Mouse (Mus musculus): ENCODE measurements around the gene Echs1.

The Echs1 gene

GRCm38 (mm10) chr7:140080503-140081156, 35.6 kb downstream of the Echs1 start:
- in situ Hi-C loops (cut with MboI; ENCODE audit: unreplicated experiment in 2 of 2) = loop anchor here (5.0 to 10.0 kb wide), 3 partner anchors 62 to 754 kb away; partner anchors contain the start of gene Urah (in 1 of the 2)

DNA sequence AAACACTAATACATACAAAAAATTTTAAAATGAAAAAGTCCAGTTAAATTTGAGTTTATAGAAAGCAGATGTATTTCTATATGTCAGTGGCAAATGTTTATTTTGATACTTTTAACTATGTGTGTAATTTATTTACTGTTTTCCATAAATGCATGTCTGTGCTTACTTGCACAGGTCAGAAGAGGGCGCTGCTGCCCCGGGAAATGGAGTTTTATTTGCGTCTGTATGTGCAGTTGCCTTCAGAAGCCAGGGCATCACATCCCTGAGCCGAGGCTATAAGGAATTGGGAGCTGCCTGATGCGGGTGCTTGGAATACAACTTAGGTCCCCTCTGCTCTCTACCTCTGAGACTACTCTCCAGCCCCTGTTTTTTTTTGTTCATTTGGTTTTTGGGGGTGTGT, 37.6 kb downstream of the Echs1 start:
- in situ Hi-C loops (cut with MboI; ENCODE audit: unreplicated experiment in 2 of 2) = loop anchor here in 1 of 2 experiments (10.0 kb wide), 1 partner anchor 826 kb away; the partner anchor contains the start of gene Cox8b

DNA sequence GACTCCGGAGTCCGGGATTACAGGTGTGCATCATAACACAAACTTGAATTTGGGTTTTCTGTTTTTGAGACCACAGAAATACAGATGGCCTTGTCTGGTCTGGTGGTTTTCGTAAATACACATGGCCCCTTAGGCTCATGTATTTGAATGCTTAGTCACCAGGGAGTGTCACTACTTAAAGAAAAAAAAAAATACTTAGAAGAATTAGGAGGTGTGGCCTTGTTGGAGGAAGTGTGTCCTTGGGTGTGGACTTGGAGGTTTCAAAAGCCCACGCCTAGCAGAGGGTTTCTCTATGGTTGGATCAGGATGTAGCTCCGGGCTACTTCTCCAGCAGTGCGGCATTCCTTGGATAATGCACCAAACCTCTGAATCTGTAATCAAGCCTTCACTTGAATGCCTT, 38.6 kb downstream of the Echs1 start:
- in situ Hi-C loops (cut with MboI; ENCODE audit: unreplicated experiment in 2 of 2) = loop anchor here in 1 of 2 experiments (10.0 kb wide), 1 partner anchor 827 kb away; the partner anchor contains the start of gene Cox8b

DNA sequence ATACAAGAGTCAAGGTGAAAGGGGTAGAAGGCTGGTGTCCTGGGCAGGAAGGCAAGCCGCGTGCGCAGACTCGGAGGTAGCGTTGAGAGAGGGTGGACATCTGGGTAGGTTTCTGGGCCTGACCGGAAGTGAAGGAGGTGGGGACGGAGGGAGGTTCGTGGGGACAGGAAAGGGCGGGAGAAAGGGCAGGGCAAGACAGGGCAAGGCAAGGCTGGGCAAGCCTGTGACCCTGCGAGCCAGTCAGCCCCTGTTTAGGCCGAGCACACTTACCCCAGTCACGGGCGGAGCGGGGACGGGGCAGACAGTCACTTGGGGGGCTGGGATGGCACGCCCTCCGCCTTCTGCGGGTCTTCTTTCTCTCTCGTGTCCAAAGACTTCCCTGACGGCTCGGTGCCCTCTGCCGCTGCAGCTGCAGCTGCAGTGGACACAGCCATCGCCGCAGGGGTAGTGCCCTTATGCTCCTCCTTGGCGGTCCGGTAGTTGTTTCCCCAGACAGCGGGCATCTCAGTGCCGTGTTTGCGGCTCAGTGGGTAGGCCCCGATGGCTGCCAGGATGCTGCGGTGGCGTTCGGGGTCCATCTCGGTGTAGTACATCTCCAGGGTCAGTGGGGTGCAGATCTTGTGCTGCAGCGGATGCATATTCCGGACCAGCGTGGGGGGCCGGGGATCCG, 46.1 kb downstream of the Echs1 start:
- in situ Hi-C loops (cut with MboI; ENCODE audit: unreplicated experiment in 2 of 2) = loop anchor here in 1 of 2 experiments (10.0 kb wide), 1 partner anchor 835 kb away; the partner anchor contains the start of gene Cox8b

- in situ Hi-C loops (cut with MboI; ENCODE audit: unreplicated experiment in 2 of 2) = loop anchor here in 1 of 2 experiments (5.0 kb wide), 1 partner anchor 90 kb away; the partner anchor contains the start of gene 6430531B16Rik
Measured at GRCm38 (mm10) chr7:140067397-140067796, 48.9 kb downstream of the Echs1 start.

- in situ Hi-C loops (cut with MboI; ENCODE audit: unreplicated experiment in 2 of 2) = no loop called here
Measured at GRCm38 (mm10) chr7:140063092-140063491, 53.2 kb downstream of the Echs1 start.

- in situ Hi-C loops (cut with MboI; ENCODE audit: unreplicated experiment in 2 of 2) = no loop called here
Measured at GRCm38 (mm10) chr7:140062307-140062706, 54.0 kb downstream of the Echs1 start.

DNA sequence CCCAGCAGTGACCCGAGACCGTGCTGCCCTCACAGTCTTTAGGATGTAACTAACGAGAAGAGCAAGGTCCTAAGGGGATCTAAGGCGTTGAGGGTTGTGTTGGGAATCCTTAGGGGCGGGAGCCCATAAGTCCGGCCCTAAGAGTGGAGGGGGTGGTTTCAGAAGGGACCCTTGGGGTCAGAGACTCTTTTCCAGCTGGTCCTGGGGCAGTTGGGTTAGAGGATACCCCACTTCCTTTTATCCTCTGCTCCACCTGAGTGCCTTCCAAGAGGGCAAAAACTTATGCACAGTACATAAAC, 54.5 kb downstream of the Echs1 start:
- in situ Hi-C loops (cut with MboI; ENCODE audit: unreplicated experiment in 2 of 2) = no loop called here

- in situ Hi-C loops (cut with MboI; ENCODE audit: unreplicated experiment in 2 of 2) = no loop called here
Measured at GRCm38 (mm10) chr7:140060936-140061831, 55.1 kb downstream of the Echs1 start.

GRCm38 (mm10) chr7:140059601-140060000, 56.7 kb downstream of the Echs1 start:
- in situ Hi-C loops (cut with MboI; ENCODE audit: unreplicated experiment in 2 of 2) = loop anchor here in 1 of 2 experiments (5.0 kb wide), 1 partner anchor 87 kb away; no protein-coding TSS in a partner anchor

DNA sequence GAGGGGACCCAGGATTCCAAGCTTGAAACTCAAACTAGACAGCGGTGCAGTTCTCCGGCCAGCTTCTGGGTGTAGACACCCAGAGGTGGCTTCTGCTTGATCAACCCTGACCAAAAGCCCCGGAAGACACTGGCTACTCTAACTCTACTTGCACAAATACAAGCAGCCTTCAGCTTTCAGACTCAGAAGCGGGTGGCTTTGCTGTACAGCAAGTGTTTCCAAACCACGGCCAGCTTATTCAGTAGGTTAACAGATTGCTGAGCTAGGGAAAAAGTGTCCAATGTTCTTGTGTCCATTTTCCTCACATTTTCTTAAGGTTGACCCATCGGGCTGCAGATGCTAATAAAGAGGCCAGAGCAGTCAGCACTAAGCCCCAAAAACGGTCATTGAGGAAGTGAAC, 57.7 kb downstream of the Echs1 start:
- in situ Hi-C loops (cut with MboI; ENCODE audit: unreplicated experiment in 2 of 2) = loop anchor here in 1 of 2 experiments (5.0 kb wide), 1 partner anchor 86 kb away; no protein-coding TSS in a partner anchor

- in situ Hi-C loops (cut with MboI; ENCODE audit: unreplicated experiment in 2 of 2) = loop anchor here in 1 of 2 experiments (5.0 kb wide), 1 partner anchor 85 kb away; no protein-coding TSS in a partner anchor
Measured at GRCm38 (mm10) chr7:140057413-140058407, 58.6 kb downstream of the Echs1 start.

Data from v-Abl transformed pro-B cells (cell line).